Mouse (Mus musculus) neural tube, embryonic 10.5 days (tissue): ENCODE data around the gene Nisch.

Source experiments
- DNase-seq: peaks from one replicate; pipeline ENCODE4 v3.0.0-alpha.2; 2017; ENCODE audit warnings: low spot score; ENCODE audit errors: extremely low spot score

The Nisch gene

DNA sequence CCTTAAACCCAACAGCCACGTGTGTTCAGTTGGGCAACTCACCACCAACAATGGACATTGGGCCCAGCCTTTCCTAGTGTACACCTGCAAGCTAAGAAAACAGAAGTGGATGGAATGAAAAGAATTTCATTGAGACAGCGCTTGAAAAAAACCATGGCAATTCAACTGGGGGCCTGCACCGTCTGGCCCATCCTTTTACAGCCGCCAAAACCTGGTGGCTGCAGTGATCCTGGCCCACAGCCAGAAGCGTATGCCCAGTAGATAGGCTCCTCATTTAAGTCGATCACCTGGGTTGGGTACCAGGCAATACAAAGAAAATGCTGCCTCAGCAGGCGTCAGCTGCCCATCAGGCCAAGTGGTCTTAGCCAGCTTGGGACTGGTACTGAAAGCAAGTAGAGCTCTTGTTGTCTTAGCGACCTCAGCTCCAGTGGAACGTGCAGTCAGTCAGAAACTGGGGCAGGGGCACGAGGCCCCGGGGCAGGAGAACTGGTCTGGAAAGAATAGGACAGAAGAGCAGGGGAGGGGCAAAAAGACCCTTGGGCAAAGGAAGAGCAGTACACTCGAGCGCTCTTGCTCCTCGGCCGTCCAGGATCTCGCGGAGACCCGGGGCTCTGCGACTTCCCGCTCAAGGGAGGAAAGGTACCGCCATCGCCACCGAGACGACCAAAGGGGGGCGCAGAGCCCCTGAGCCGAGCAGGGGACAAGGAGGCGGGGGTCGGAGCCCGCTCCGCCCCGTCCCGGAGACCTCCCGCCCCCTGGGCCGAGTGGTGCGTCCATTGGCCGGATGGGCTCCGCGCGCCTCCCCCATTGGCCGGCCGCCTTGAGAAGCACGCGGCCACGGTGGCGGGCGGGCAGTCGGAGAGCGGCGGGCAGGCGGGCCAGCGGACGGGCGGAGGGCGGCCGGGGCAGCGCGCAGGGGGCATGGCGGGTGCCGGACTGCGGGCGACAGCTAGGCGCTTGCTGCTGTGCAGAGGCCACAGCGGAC, 86.2 kb downstream of the Nisch start, which contains the start of gene Nt5dc2:
TSS of gene Nt5dc2 (plus strand) at position 818 of the 985 bp plus-strand sequence.
- peak; percentile 91 for DNase-seq

DNA sequence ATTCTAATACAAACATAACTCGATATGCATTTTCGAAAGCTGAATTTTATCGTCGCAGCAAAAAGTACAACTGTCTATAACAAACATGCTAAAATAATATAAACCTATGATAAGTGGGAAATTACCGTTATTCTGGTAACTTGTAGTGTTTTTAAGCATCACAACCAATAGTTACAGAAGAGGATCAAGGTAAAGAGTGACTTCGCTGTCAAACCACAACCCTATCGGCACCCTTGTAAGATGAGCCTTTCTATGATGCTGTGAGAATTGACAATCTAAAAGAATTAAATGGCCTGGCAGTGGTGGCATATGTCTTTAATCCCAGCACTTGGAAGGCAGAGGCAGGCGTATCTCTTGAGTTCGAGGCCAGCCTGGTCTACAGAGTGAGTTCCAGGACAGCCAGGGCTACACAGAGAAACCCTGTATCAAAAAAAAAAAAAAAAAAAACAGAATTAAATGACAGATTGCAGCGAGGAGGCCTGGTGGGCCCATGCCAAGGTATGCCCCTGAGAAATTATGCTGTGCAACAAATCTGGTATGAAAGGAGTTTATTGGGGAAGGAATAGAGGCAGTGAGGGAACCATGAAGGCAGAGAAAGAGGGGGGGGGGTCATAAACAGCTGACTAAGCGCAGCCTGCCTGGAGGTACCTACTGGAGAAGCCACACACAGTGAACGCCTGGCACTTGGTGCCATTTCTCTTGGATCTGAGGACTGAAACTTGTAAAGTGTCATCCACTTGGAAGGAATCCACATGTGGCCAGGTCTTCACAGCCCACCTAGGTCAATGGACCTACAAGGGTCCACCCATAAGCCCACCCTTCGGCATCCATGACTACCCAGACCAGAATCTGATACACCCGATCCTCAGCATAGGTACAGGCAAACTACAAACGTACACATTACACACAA, 87.2 kb downstream of the Nisch start:
- DNase-seq = peak; percentile 36

DNA sequence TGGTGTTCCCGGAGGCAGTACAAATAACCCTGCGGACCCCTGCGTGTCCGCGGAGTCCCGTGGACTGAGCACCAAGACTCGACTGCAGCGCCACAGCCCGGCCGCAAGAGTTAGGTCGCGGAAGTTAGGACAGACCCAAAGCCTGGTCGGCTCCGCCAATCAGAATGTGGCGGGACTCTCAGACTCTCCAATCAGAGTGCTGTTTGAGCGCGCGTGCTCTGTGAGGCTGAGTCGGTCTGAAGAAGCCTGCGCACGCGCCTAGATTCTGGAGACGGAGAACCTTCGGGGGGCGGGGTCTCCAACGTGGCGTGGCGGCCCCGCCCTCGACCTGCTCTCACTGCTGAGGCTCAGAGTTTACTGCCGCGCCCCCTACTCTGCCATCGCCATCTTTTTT, 87.9 kb downstream of the Nisch start, which contains the start of gene Smim4:
TSS of gene Smim4 (minus strand) at position 131 of the 394 bp plus-strand sequence.
- DNase-seq = peak; percentile 96

DNA sequence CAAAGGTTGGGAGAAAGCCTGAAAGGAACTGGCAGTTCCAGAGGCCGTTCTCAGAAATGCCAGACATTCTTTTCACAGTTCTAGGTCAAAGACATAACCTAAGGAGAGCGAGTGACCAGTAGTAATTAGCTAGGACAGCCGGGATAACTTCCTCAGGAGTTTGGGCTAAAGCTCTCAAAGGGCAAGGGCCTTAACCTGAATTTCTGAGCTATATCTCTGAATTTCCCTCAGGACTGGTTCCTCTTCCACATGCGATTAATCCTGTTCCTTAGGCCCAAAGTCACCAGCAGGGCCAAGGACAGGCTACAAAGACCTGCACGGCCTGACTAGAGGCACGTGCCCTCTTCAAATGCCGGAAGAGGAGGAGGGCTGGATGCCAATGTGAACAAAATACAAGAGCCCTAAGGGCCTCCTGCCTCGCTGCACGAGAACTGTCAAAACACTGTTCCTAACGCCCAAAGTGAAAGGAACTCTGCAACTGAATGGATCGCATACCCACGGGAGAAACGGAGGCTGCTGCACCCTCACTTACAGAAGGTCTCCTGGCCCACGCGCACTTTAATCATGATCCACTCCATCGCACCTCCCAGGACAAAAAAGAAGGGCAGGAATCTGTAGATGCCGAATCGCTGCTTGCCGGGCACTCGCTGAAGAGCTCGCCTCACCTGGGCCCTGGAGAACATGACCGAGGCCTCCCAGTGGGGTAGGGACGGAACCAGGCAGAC, 88.5 kb downstream of the Nisch start:
- no peak for DNase-seq

DNA sequence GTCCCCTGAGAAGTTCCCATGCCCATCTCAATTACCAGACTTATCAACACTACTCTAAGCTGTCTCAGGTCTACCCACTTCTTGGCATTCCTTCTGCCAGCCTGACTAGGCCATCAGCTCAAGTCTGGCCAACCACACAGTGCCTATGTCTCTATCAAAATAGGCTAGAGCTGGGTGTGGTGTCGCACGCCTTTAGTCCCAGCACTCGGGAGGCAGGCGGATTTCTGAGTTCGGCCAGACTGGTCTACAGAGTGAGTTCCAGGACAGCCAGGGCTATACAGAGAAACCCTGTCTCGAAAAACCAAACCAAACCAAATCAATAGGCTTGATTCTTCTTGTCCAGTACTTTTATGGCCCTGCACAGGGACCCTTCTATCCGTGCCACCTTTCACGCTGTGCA, 89.9 kb downstream of the Nisch start:
- DNase-seq = no peak

DNA sequence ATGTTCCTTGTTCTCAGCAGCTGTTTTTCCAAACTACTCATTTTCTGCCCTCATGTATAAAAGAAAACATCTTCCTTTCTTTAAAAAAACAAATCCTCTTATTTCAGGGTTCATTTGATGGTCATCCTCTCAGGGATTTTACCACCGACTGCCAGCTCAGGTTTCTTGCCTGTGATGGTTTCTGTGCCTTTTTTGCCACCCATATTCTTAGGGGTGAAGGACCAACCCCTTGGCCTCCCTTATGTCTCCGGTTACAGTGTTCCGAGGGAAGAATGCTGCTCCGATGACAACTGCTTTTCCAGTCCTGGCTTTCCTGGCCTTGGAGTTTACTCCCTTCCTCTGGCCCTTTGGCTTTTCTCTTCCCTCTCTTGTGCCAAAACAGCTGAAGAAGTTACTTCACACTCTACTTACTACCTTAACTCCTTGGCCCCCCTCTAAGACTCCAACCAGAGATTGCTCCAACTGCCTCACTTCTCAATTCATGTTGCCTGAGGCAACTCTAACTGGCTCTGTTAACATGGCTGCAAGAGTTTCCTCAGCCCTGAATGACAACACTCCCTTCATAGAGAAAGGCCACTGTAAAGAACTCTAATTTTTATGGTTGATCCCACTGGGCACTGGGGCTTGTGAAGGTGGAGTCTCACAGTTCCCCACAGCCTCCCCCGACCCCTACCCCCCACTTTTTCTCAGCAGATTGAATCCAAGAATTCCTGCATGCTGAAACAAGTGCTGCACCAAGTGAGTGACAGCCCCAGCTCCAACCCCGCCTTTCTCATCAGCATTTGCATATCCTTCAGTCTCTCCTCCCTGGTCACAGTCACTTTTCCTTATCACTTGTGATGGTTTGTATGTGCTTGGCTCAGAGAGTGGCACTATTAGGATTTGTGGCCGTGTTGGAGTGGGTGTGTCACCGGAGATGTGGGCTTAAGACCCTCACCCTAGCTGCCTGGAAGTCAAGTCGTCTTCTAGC, 91.4 kb downstream of the Nisch start:
- no peak for DNase-seq
